Mouse (Mus musculus) CD4-positive, CD25-positive, alpha-beta regulatory T cell (primary cell): Measurements from ENCODE around the gene Gm2310. TPM values are rescaled to one million over a fixed set of nuclear protein-coding genes. Genes with fewer than 3 reads are reported as not detected.

Source experiments
- polyA plus RNA-seq: library from polyadenylated mRNA; unstranded; fragments of 100-300 nt; shearing (Covaris generic); gene quantifications from one replicate; pipeline ENCODE4 v1.2.1, GENCODE M21; 2017

The Gm2310 gene
- not detected for polyA plus RNA-seq

DNA sequence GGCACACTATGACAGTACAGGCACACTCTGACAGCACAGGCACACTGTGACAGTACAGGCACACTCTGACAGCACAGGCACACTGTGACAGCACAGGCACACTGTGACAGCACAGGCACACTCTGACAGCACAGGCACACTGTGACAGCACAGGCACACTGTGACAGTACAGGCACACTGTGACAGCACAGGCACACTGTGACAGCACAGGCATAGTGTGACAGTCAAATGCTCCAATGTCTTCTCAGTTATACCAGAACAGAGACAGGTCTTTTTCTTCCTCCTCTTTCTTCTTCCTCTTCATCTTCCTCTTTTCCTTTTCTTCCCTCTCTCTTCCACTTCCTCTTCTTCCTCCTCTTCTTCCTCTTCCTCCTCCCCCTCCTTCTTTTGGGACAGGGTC lies at the start of gene Gm2310:
TSS of gene Gm2310 (minus strand) at position 101 of the 400 bp plus-strand sequence.

Other genes with a start within 250 kb of the Gm2310 start
- 30.2 TPM for gene Nipbl, start 75.5 kb downstream of the Gm2310 start, polyA plus RNA-seq
- gene Slc1a3, start 190.8 kb upstream of the Gm2310 start, polyA plus RNA-seq: 0.36 TPM